Comparison of ENCODE assay signal across 18 mouse cellular contexts in genomic region chr6:41163491-41163890, GRCm38 (mm10).
A peak's percentile ranks its signal among the peaks of the same experiment; 100 is the strongest.
DNase-seq lines count a peak whose midpoint lies in the region; ATAC-seq and TF ChIP-seq lines count a peak whose summit lies in the region.
"Had no signal": no experiment of that assay in that cellular context is flagged by ENCODE, and none has a peak within 500 bp of the region (broad histone marks: within the 10 kb centered on the region; RNA-seq: fewer than 3 reads in every experiment).

No protein-coding gene starts in this region.

- no peak for ATAC-seq in liver, embryonic 12.5 days
- peak; percentile 89 for ATAC-seq in common myeloid progenitor, adult 5-6 weeks (replicated peaks; ENCODE audit: low read depth, poor library complexity, severe bottlenecking)
- ATAC-seq in megakaryocyte, adult 5-6 weeks (ENCODE audit: poor library complexity, severe bottlenecking), result peak; percentile 35; the same call in 1 of the 2 replicates
- ATAC-seq: forebrain, embryonic 15.5 days; inflammation-experienced regulatory T-cells, adult 6 months had no signal

- peak overlapping the region; percentile 36; the same call in 1 of the 2 replicates for H3K27ac ChIP-seq in liver, embryonic 12.5 days
- H3K27ac ChIP-seq in heart, adult 2 months, result no peak overlapping the region
- H3K27ac ChIP-seq: embryonic facial prominence, embryonic 12.5 days; forebrain, embryonic 15.5 days; hindbrain, embryonic 15.5 days had no signal

- intact Hi-C loops in heart, adult 2 months (cut with DNase I), result no loop called here

- WGBS in liver, embryonic 12.5 days (ENCODE audit: insufficient replicate concordance), result 26% methylated on average over 1 of the region's 1 CpGs
- WGBS in lung, adult 2 months, result 47% methylated on average over 1 of the region's 1 CpGs
- 48% methylated on average over 1 of the region's 1 CpGs for WGBS in heart, adult 2 months

- TF ChIP-seq CTCF in lung, adult 2 months (IDR thresholded peaks at IDR 0.05; ENCODE audit: insufficient read depth, low read length), result no peak
- TF ChIP-seq CTCF in heart, adult 2 months (IDR thresholded peaks at IDR 0.05), result no peak

- no peaks in the 10 kb centered on the region for H3K79me2 ChIP-seq in heart, adult 2 months (replicated peaks; ENCODE audit: control insufficient read depth, insufficient read depth, low read length)

- no peak overlapping the region for H3K9ac ChIP-seq in liver, embryonic 12.5 days
- H3K9ac ChIP-seq in heart, adult 2 months (ENCODE audit: low read depth, low read length), result no peak overlapping the region
- H3K9ac ChIP-seq: embryonic facial prominence, embryonic 12.5 days; forebrain, embryonic 15.5 days; heart, embryonic 12.5 days; hindbrain, embryonic 15.5 days had no signal

- no peak overlapping the region for H3K4me3 ChIP-seq in liver, embryonic 12.5 days
- H3K4me3 ChIP-seq in lung, adult 2 months (replicated peaks; ENCODE audit: extremely low read depth, low read depth, low read length), result no peak overlapping the region
- H3K4me3 ChIP-seq in heart, adult 2 months, result no peak overlapping the region
- H3K4me3 ChIP-seq: embryonic facial prominence, embryonic 12.5 days; forebrain, embryonic 15.5 days; heart, embryonic 12.5 days; hindbrain, embryonic 15.5 days had no signal

- no peak for TF ChIP-seq EP300 in heart, adult 2 months (IDR thresholded peaks at IDR 0.05; ENCODE audit: insufficient read depth, low read depth, low read length)

- H3K4me1 ChIP-seq in liver, embryonic 12.5 days, result peaks cover 4% of the 10 kb centered on the region; the same call in 1 of the 2 replicates
- H3K4me1 ChIP-seq in lung, adult 2 months (ENCODE audit: control insufficient read depth, insufficient read depth, low read length), result no peaks in the 10 kb centered on the region
- no peaks in the 10 kb centered on the region for H3K4me1 ChIP-seq in heart, adult 2 months (ENCODE audit: control insufficient read depth, insufficient read depth, low read length)
- H3K4me1 ChIP-seq: embryonic facial prominence, embryonic 12.5 days; forebrain, embryonic 15.5 days; heart, embryonic 12.5 days; hindbrain, embryonic 15.5 days had no signal

- no peaks in the 10 kb centered on the region for H3K9me3 ChIP-seq in liver, embryonic 12.5 days (replicated peaks)
- H3K9me3 ChIP-seq: embryonic facial prominence, embryonic 12.5 days; forebrain, embryonic 15.5 days; heart, embryonic 12.5 days; hindbrain, embryonic 15.5 days had no signal

- H3K4me2 ChIP-seq in liver, embryonic 12.5 days, result no peak overlapping the region
- H3K4me2 ChIP-seq: embryonic facial prominence, embryonic 12.5 days; forebrain, embryonic 15.5 days; heart, embryonic 12.5 days; hindbrain, embryonic 15.5 days had no signal

- TF ChIP-seq POLR2A in lung, adult 2 months (IDR thresholded peaks at IDR 0.05; ENCODE audit: borderline replicate concordance, extremely low read depth, low read depth, low read length), result no peak
- no peak for TF ChIP-seq POLR2A in heart, adult 2 months (IDR thresholded peaks at IDR 0.05; ENCODE audit: insufficient read depth, low read depth, low read length)

- H3K36me3 ChIP-seq in liver, embryonic 12.5 days, result no peaks in the 10 kb centered on the region
- H3K36me3 ChIP-seq in heart, adult 2 months (ENCODE audit: control insufficient read depth, insufficient read depth, low read length), result no peaks in the 10 kb centered on the region
- H3K36me3 ChIP-seq: embryonic facial prominence, embryonic 12.5 days; forebrain, embryonic 15.5 days; heart, embryonic 12.5 days; hindbrain, embryonic 15.5 days had no signal

- no peak for DNase-seq in liver
- no peak for DNase-seq in lung, adult 2 months
- no peak for DNase-seq in heart, adult 2 months
- DNase-seq in gastrocnemius, postnatal 25 days, result no peak
- DNase-seq: adrenal gland, adult 2 months; adrenal gland, postnatal 36 days; cerebellum, adult 2 months; cerebellum, postnatal 10 days; embryo, embryonic 11 days had no signal

- H3K27me3 ChIP-seq in liver, embryonic 12.5 days (replicated peaks), result no peaks in the 10 kb centered on the region
- no peaks in the 10 kb centered on the region for H3K27me3 ChIP-seq in heart, adult 2 months (ENCODE audit: control insufficient read depth, insufficient read depth, low read length)
- H3K27me3 ChIP-seq: CH12.LX; embryonic facial prominence, embryonic 12.5 days; forebrain, embryonic 15.5 days; heart, embryonic 12.5 days; hindbrain, embryonic 15.5 days had no signal
